Mouse (Mus musculus) intestine, postnatal 0 days (tissue): ENCODE measurements around the gene Usp54. TPM values are rescaled to one million over a fixed set of nuclear protein-coding genes. Genes with fewer than 3 reads are reported as not detected.

Experiments
- ATAC-seq: fragments of 200-750 bp; cut with Nextera tagmentation; 2 replicates; pipeline ENCODE4 v1.8.0; 2017; ENCODE audit warnings: mild to moderate bottlenecking, moderate TSS enrichment, moderate library complexity
- H3K27ac ChIP-seq: fragments of 300-500 bp; sonication (generic); 2 replicates; pipeline ENCODE4 v1.5.1; 2014; ENCODE audit warnings: mild to moderate bottlenecking, low read depth, low read length, moderate library complexity
- H3K27me3 ChIP-seq: fragments of 300-500 bp; sonication (generic); replicated peaks from 2 replicates; pipeline ENCODE4 v1.6.1; 2014; ENCODE audit warnings: low read length, mixed read lengths; ENCODE audit not compliant: control insufficient read depth, insufficient read depth
- H3K36me3 ChIP-seq: fragments of 300-500 bp; sonication (generic); 2 replicates; pipeline ENCODE4 v1.6.1; 2014; ENCODE audit warnings: mild to moderate bottlenecking, moderate library complexity; ENCODE audit not compliant: control insufficient read depth, insufficient read depth
- H3K4me1 ChIP-seq: fragments of 300-500 bp; sonication (generic); replicated peaks from 2 replicates; pipeline ENCODE4 v1.6.1; 2014; ENCODE audit warnings: antibody characterized with exemption, low read length, mixed read lengths; ENCODE audit not compliant: control insufficient read depth, insufficient read depth
- H3K4me2 ChIP-seq: fragments of 300-500 bp; sonication (generic); replicated peaks from 2 replicates; pipeline ENCODE4 v1.6.1; 2014; ENCODE audit warnings: low read depth, mild to moderate bottlenecking, moderate library complexity
- H3K4me3 ChIP-seq: fragments of 300-500 bp; sonication (generic); 2 replicates; pipeline ENCODE4 v1.5.1; 2014; ENCODE audit warnings: low read depth, low read length
- H3K9ac ChIP-seq: fragments of 300-500 bp; sonication (generic); 2 replicates; pipeline ENCODE4 v1.6.1; 2014; ENCODE audit warnings: mild to moderate bottlenecking, low read depth, low read length
- H3K9me3 ChIP-seq: fragments of 300-500 bp; sonication (generic); 2 replicates; pipeline ENCODE4 v1.6.1; 2016; ENCODE audit warnings: mixed run types; ENCODE audit not compliant: control insufficient read depth
- CTCF ChIP-seq: sonication (generic); IDR thresholded peaks from 2 replicates; pipeline ENCODE4 v1.5.1; 2016; ENCODE audit warnings: low read depth, mild to moderate bottlenecking, control low read depth, antibody characterized with exemption, moderate library complexity
- WGBS: fragments of 180-500 bp; shearing (Covaris S2); extraction: QIAGEN DNeasy Blood & Tissue Kit; methylation state at CpG from one replicate; pipeline ENCODE4 v1.1.7; 2014; 5-methylcytosine and 5-hydroxymethylcytosine counted together
- polyA plus RNA-seq: library from polyadenylated mRNA; unstranded; fragments of >200 nt; fragmentation: Nextera tagmentation; extraction: Ambion mirVana; gene quantifications from 2 replicates; pipeline ENCODE4 v1.2.1, GENCODE M21; 2015

Usp54 gene
- polyA plus RNA-seq, 1 experiment from 2014 or later: 2.2 TPM

DNA sequence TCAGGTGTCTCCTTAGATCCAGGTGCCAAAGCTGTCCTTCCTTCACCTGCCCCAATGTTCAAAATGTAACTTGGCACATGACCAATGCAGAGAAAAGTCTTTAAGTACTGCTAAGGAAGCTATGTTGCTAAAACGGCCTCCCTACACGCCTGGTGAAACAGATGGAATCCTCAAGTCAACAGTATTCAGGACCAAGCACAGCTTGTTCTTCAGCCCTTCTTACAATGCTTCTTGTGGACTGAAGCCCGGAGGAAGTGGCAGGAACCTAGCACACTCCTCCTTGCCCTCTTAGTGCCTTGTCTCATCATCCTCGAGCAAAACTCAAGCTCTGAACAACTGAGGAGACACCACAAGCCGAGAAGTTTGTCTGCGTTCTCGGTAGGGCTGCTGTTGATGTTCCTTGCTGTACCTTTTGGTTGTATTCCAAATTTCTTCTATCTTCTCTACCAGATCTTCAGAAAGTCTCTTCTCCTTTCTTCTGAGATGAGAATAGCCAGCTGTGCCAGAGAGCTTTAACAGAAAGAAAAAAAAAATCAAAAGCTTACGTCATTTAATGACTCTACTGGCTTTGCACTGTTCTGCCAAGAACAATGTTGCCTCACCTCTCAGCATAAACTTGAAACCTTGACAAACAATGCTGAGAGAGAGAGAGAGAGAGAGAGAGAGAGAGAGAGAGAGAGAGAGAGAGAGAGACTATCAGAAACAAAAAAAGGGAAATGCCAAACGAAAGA lies 33.3 kb downstream of the Usp54 start:
- no peak overlapping the region for H3K4me3 ChIP-seq
- H3K27me3 ChIP-seq: no peaks in the 10 kb centered on the region
- no peak for TF ChIP-seq CTCF
- ATAC-seq: no peak
- H3K36me3 ChIP-seq: no peaks in the 10 kb centered on the region
- H3K4me2 ChIP-seq: no peak overlapping the region
- no peaks in the 10 kb centered on the region for H3K4me1 ChIP-seq
- no peak overlapping the region for H3K9ac ChIP-seq
- 71% methylated on average over 9 of the region's 9 CpGs for WGBS
- H3K9me3 ChIP-seq: no peaks in the 10 kb centered on the region
- peak overlapping the region; percentile 57 for H3K27ac ChIP-seq

DNA sequence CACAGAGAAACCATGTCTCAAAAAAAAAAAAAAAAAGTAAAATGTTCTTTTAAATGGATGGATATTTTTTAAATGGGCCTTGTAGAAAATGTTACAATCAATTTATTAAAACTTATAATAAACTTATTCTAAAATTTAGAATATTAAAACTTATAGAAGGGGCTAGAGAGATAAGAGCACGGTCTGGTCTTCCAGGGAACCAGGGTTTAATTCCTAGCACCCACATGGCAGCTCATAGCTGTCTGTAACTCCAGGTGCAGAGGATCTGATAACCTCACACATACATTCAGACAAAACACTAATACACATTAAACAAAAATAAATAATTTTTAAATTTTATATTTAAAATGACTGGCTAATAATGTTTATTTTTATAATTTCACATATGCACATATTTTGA lies 39.6 kb downstream of the Usp54 start:
- H3K4me2 ChIP-seq: no peak overlapping the region
- no peaks in the 10 kb centered on the region for H3K27me3 ChIP-seq
- no peak for ATAC-seq
- H3K36me3 ChIP-seq: no peaks in the 10 kb centered on the region
- no peaks in the 10 kb centered on the region for H3K9me3 ChIP-seq
- TF ChIP-seq CTCF: no peak
- no peak overlapping the region for H3K27ac ChIP-seq
- 95% methylated on average over 1 of the region's 1 CpGs for WGBS
- no peak overlapping the region for H3K9ac ChIP-seq
- no peak overlapping the region for H3K4me3 ChIP-seq
- no peaks in the 10 kb centered on the region for H3K4me1 ChIP-seq

DNA sequence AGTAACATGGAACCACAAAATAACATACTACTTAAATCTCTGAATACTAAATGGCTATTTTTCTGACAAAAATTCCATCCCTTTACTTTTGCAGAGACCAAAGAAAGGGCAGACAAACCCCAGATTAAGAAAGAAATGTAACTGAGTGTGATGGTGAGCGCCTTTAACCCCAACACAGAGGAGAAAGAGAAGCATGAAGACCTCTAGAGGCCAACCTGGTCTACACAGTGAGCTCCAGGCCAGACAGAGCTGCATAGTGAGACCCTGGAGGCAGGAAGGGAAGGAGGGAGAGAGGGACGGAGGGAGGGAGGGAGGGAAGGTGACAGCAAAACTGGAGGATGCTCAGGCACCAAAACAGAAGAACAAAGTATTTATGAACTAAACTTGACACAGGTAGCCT lies 40.7 kb downstream of the Usp54 start:
- no peaks in the 10 kb centered on the region for H3K4me1 ChIP-seq
- ATAC-seq: no peak
- TF ChIP-seq CTCF: 0 out of 2 replicates have a peak, but pooled peaks have one; percentile 9
- 72% methylated on average over 2 of the region's 2 CpGs for WGBS
- no peak overlapping the region for H3K9ac ChIP-seq
- H3K27ac ChIP-seq: no peak overlapping the region
- H3K4me2 ChIP-seq: no peak overlapping the region
- no peaks in the 10 kb centered on the region for H3K36me3 ChIP-seq
- H3K4me3 ChIP-seq: no peak overlapping the region
- H3K27me3 ChIP-seq: no peaks in the 10 kb centered on the region
- no peaks in the 10 kb centered on the region for H3K9me3 ChIP-seq

DNA sequence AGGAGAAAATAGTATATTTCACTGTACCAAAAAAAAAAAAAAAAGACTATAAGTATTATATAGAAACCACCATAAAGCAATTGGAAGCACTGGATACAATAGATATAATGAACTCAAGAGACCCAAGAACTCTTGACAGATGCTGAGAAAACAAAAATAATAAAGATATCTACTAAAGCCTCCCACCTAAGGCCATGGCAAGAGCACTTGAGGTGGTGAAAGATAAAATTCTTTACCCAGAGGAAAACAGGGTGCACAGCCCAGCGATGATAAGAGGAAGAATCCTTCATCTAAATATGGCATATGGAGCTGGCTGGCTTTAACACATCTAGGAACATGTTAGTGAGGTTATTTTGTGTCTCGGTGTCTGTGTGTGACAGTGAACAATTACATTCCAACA lies 41.3 kb downstream of the Usp54 start:
- 67% methylated on average over 2 of the region's 2 CpGs for WGBS
- H3K4me1 ChIP-seq: no peaks in the 10 kb centered on the region
- no peak overlapping the region for H3K4me2 ChIP-seq
- no peak overlapping the region for H3K4me3 ChIP-seq
- no peaks in the 10 kb centered on the region for H3K27me3 ChIP-seq
- no peak overlapping the region for H3K9ac ChIP-seq
- ATAC-seq: no peak
- no peaks in the 10 kb centered on the region for H3K9me3 ChIP-seq
- H3K36me3 ChIP-seq: no peaks in the 10 kb centered on the region
- no peak overlapping the region for H3K27ac ChIP-seq
- no peak for TF ChIP-seq CTCF

DNA sequence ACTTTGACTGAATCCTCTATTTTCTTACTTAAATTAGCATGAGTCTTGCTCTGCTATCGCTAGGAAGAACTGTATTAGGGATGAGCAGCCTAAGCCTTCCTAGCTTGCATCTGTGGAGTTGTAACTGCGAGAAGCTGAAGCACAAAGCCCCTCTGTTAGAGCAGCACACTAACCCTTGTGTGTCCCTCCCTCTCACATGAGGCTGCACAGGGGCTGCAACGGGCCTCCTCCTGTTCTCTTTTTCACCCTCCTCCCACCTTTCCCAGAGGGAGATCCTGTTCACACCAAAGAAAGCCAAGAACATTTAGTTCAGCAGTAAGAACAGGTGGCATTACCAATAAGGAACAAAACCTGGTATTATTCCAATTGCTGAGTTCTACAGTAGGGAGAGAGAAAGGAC lies 45.1 kb downstream of the Usp54 start:
- no peak overlapping the region for H3K4me2 ChIP-seq
- H3K4me3 ChIP-seq: no peak overlapping the region
- H3K4me1 ChIP-seq: no peaks in the 10 kb centered on the region
- no peak for ATAC-seq
- no peaks in the 10 kb centered on the region for H3K9me3 ChIP-seq
- H3K36me3 ChIP-seq: no peaks in the 10 kb centered on the region
- WGBS: 75% methylated on average over 3 of the region's 3 CpGs
- H3K9ac ChIP-seq: no peak overlapping the region
- no peak overlapping the region for H3K27ac ChIP-seq
- H3K27me3 ChIP-seq: no peaks in the 10 kb centered on the region
- no peak for TF ChIP-seq CTCF

DNA sequence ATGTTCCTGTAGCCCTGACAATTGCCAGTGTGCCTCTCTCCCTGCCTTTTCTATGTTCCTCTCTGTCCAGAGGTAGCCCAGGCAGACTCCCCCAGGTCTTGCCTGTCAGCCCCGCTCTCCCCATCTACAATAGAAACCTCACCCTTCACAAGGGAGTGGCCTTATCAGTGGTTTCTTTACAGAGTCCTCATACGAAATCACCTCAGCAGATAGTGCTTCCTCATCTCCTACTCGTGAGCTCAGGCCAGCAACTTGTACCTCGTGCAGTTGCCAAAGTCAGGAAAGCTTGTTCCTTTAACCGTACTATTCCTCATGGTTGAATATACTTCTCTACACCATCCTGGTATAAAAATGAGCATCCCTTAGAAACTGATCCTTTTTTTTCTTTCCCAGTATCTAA lies 53.4 kb downstream of the Usp54 start:
- Histone ChIP-seq H3K27ac (no peak overlapping the region), H3K4me1 (no peaks in the 10 kb centered on the region), H3K4me3 (no peak overlapping the region), H3K4me2 (no peak overlapping the region), H3K36me3 (no peaks in the 10 kb centered on the region; the same call in 1 of the 2 replicates), H3K27me3 (no peaks in the 10 kb centered on the region), H3K9me3 (no peaks in the 10 kb centered on the region), H3K9ac (no peak overlapping the region)
- 38% methylated on average over 5 of the region's 5 CpGs for WGBS
- no peak for ATAC-seq
- no peak for TF ChIP-seq CTCF
